In the genomic region with DNA sequence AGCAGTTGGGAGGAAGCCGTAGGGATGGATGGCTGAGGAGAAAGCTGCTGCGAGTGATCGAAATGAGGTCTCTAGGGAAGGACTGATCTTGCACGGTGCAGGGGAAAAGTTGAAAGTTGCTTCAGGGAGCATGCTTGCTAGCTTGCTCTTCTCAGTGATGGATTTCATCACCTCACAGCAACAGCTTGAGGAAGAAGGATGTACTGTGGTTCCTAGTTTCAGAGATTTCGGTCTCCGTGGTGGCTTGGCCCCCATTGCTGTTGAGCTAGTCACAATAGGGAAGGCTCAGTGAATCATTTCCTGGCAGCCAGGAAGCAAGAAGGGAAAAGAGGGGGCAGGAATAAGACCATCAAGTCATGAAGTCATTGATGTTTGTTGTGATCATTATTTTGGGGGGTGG, we compare ENCODE assay signal across 24 mouse cellular contexts. TPM values are rescaled to one million over a fixed set of nuclear protein-coding genes. Genes with fewer than 3 reads are reported as not detected.
"Had no signal": no experiment of that assay in that cellular context is flagged by ENCODE, and none has a peak within 500 bp of the region (broad histone marks: within the 10 kb centered on the region; RNA-seq: fewer than 3 reads in every experiment).

No protein-coding gene starts in this region.

- H3K9me3 ChIP-seq: limb, embryonic 10.5 days; limb, embryonic 13.5 days; liver, embryonic 12.5 days; liver, embryonic 15.5 days; lung, embryonic 15.5 days; megakaryocyte, embryonic 14.5 days; midbrain, embryonic 10.5 days; midbrain, embryonic 13.5 days had no signal

- H3K4me2 ChIP-seq: limb, embryonic 13.5 days; liver, embryonic 12.5 days; liver, embryonic 15.5 days; lung, embryonic 15.5 days had no signal

- ATAC-seq: liver, embryonic 12.5 days; midbrain, embryonic 16.5 days had no signal

- H3K9ac ChIP-seq: limb, embryonic 13.5 days; liver, embryonic 12.5 days; liver, embryonic 15.5 days; lung, embryonic 15.5 days; midbrain, embryonic 13.5 days had no signal

- H3K27me3 ChIP-seq: megakaryocyte, embryonic 14.5 days had no signal

- H3K4me1 ChIP-seq: liver, embryonic 15.5 days had no signal

- DNase-seq: kidney, postnatal 25 days; layer of hippocampus, adult 9-11 months; liver; lung, adult 18-20 months; lung, postnatal 14 days; lung, postnatal 4 days; right cerebral cortex, adult 18-20 months; right cerebral cortex, postnatal 14 days; right cerebral cortex, postnatal 4 days; thymus, postnatal 25 days had no signal

- H3K4me3 ChIP-seq: layer of hippocampus, adult 2 months; limb, embryonic 13.5 days; liver, embryonic 12.5 days; liver, embryonic 15.5 days; lung, embryonic 15.5 days; megakaryocyte, embryonic 14.5 days; midbrain, embryonic 13.5 days had no signal

- H3K36me3 ChIP-seq: liver, embryonic 15.5 days; lung, embryonic 15.5 days had no signal

- H3K27ac ChIP-seq: kidney, postnatal 0 days; layer of hippocampus, adult 2 months; limb, embryonic 10.5 days; limb, embryonic 13.5 days; liver, embryonic 12.5 days; liver, embryonic 15.5 days; lung, embryonic 15.5 days; midbrain, embryonic 10.5 days; midbrain, embryonic 13.5 days; stomach, postnatal 0 days had no signal

RNA-seq across cellular contexts. Expression of a gene that starts 12.5 kb away (rescaled TPM):
- total RNA-seq: monocyte, adult 5-6 weeks had no signal
- polyA plus RNA-seq: kidney, postnatal 0 days; limb, embryonic 10.5 days; limb, embryonic 13.5 days; liver, embryonic 12.5 days; liver, embryonic 15.5 days; stomach, postnatal 0 days; thymus, postnatal 0 days had no signal

RNA-seq across cellular contexts. Expression of a gene that starts 56.2 kb away (rescaled TPM):
- total RNA-seq: monocyte, adult 5-6 weeks had no signal
